Mouse (Mus musculus) kidney, embryonic 14.5 days (tissue): Measurements from ENCODE around the gene Ephb1. TPM values are rescaled to one million over a fixed set of nuclear protein-coding genes. Genes with fewer than 3 reads are reported as not detected.

Experiments used
- ATAC-seq: fragments of 200-750 bp; cut with Nextera tagmentation; 2 replicates; pipeline ENCODE4 v1.8.0; 2017; ENCODE audit warnings: moderate number of reproducible peaks, mild to moderate bottlenecking, moderate TSS enrichment, moderate library complexity; ENCODE audit not compliant: low FRiP score, low TSS enrichment
- H3K27ac ChIP-seq: fragments of 300-500 bp; sonication (generic); 2 replicates; pipeline ENCODE4 v1.5.1; 2014; ENCODE audit warnings: low read depth, mild to moderate bottlenecking, low read length, moderate library complexity, mixed read lengths
- H3K27me3 ChIP-seq: fragments of 300-500 bp; sonication (generic); 2 replicates; pipeline ENCODE4 v1.6.1; 2014; ENCODE audit warnings: mild to moderate bottlenecking, low read length; ENCODE audit not compliant: control insufficient read depth, insufficient read depth
- H3K36me3 ChIP-seq: fragments of 300-500 bp; sonication (generic); 2 replicates; pipeline ENCODE4 v1.6.1; 2014; ENCODE audit warnings: low read length, mixed read lengths; ENCODE audit not compliant: control insufficient read depth, insufficient read depth
- H3K4me1 ChIP-seq: fragments of 300-500 bp; sonication (generic); 2 replicates; pipeline ENCODE4 v1.6.1; 2014; ENCODE audit warnings: low read length, mixed read lengths; ENCODE audit not compliant: control insufficient read depth, insufficient read depth
- H3K4me2 ChIP-seq: fragments of 300-500 bp; sonication (generic); replicated peaks from 2 replicates; pipeline ENCODE4 v1.6.1; 2014; ENCODE audit warnings: low read depth, mild to moderate bottlenecking, low read length
- H3K4me3 ChIP-seq: fragments of 300-500 bp; sonication (generic); 2 replicates; pipeline ENCODE4 v1.5.1; 2014; ENCODE audit warnings: mild to moderate bottlenecking, low read length
- H3K9ac ChIP-seq: fragments of 300-500 bp; sonication (generic); 2 replicates; pipeline ENCODE4 v1.6.1; 2014; ENCODE audit warnings: low read depth, mild to moderate bottlenecking, low read length, moderate library complexity
- H3K9me3 ChIP-seq: fragments of 300-500 bp; sonication (generic); 2 replicates; pipeline ENCODE4 v1.6.1; 2016; ENCODE audit warnings: low read length; ENCODE audit not compliant: control insufficient read depth
- WGBS: fragments of 180-500 bp; shearing (Covaris S2); extraction: QIAGEN DNeasy Blood & Tissue Kit; methylation state at CpG from one replicate; pipeline ENCODE4 v1.1.7; 2014; 5-methylcytosine and 5-hydroxymethylcytosine counted together
- polyA plus RNA-seq: library from polyadenylated mRNA; unstranded; fragments of >200 nt; fragmentation: Nextera tagmentation; extraction: Ambion mirVana; gene quantifications from 2 replicates; pipeline ENCODE4 v1.2.1, GENCODE M21; 2014

Gene Ephb1
- polyA plus RNA-seq, 1 experiment from 2014 or later: 4.9 TPM

GRCm38 (mm10) chr9:102261511-102261910, 93.0 kb downstream of the Ephb1 start:
- no peaks in the 10 kb centered on the region for H3K27me3 ChIP-seq
- 18% methylated on average over 9 of the region's 9 CpGs for WGBS
- ATAC-seq: no peak
- no peak overlapping the region for H3K27ac ChIP-seq
- no peak overlapping the region for H3K4me3 ChIP-seq
- no peaks in the 10 kb centered on the region for H3K9me3 ChIP-seq
- no peak overlapping the region for H3K4me2 ChIP-seq
- H3K36me3 ChIP-seq: no peaks in the 10 kb centered on the region
- 0 out of 2 replicates have a peak, but pooled peaks cover 3% of the 10 kb centered on the region for H3K4me1 ChIP-seq
- no peak overlapping the region for H3K9ac ChIP-seq

- Histone ChIP-seq H3K27ac (no peak overlapping the region), H3K36me3 (no peaks in the 10 kb centered on the region), H3K4me1 (0 out of 2 replicates have a peak, but pooled peaks cover 3% of the 10 kb centered on the region), H3K27me3 (no peaks in the 10 kb centered on the region), H3K4me3 (no peak overlapping the region), H3K4me2 (no peak overlapping the region), H3K9me3 (no peaks in the 10 kb centered on the region), H3K9ac (no peak overlapping the region)
- WGBS: 89% methylated on average over 5 of the region's 5 CpGs
- ATAC-seq: no peak
Observed at GRCm38 (mm10) chr9:102256407-102256806, 98.1 kb downstream of the Ephb1 start.

- no peak overlapping the region for H3K9ac ChIP-seq
- H3K27me3 ChIP-seq: no peaks in the 10 kb centered on the region
- 88% methylated on average over 6 of the region's 6 CpGs for WGBS
- no peak for ATAC-seq
- H3K27ac ChIP-seq: no peak overlapping the region
- H3K4me2 ChIP-seq: no peak overlapping the region
- no peak overlapping the region for H3K4me3 ChIP-seq
- H3K9me3 ChIP-seq: no peaks in the 10 kb centered on the region
- H3K4me1 ChIP-seq: 0 out of 2 replicates have a peak, but pooled peaks cover 3% of the 10 kb centered on the region
- H3K36me3 ChIP-seq: no peaks in the 10 kb centered on the region
Observed at GRCm38 (mm10) chr9:102255803-102256202, 98.7 kb downstream of the Ephb1 start.

- H3K4me3 ChIP-seq: no peak overlapping the region
- WGBS: 15% methylated on average over 9 of the region's 9 CpGs
- peaks cover 9% of the 10 kb centered on the region for H3K4me1 ChIP-seq
- no peak overlapping the region for H3K9ac ChIP-seq
- H3K36me3 ChIP-seq: no peaks in the 10 kb centered on the region
- H3K27me3 ChIP-seq: no peaks in the 10 kb centered on the region
- no peak overlapping the region for H3K4me2 ChIP-seq
- no peaks in the 10 kb centered on the region for H3K9me3 ChIP-seq
- peak; percentile 91 for ATAC-seq
- H3K27ac ChIP-seq: peak overlapping the region; percentile 17; the same call in 1 of the 2 replicates
Observed at GRCm38 (mm10) chr9:102249124-102249816, 105.2 kb downstream of the Ephb1 start.

GRCm38 (mm10) chr9:102245551-102245950, 108.9 kb downstream of the Ephb1 start:
- 76% methylated on average over 7 of the region's 7 CpGs for WGBS
- Histone ChIP-seq H3K27me3 (no peaks in the 10 kb centered on the region), H3K9me3 (no peaks in the 10 kb centered on the region), H3K4me1 (peaks cover 21% of the 10 kb centered on the region), H3K4me2 (no peak overlapping the region), H3K9ac (no peak overlapping the region), H3K27ac (no peak overlapping the region), H3K36me3 (no peaks in the 10 kb centered on the region), H3K4me3 (no peak overlapping the region)
- no peak for ATAC-seq

GRCm38 (mm10) chr9:102243296-102243695, 111.2 kb downstream of the Ephb1 start:
- WGBS: 22% methylated on average over 7 of the region's 7 CpGs
- H3K36me3 ChIP-seq: no peaks in the 10 kb centered on the region
- H3K4me2 ChIP-seq: no peak overlapping the region
- ATAC-seq: peak; percentile 73; the same call in 1 of the 2 replicates
- H3K4me3 ChIP-seq: no peak overlapping the region
- peaks cover 12% of the 10 kb centered on the region; the same call in 1 of the 2 replicates for H3K4me1 ChIP-seq
- no peak overlapping the region for H3K9ac ChIP-seq
- H3K9me3 ChIP-seq: no peaks in the 10 kb centered on the region
- no peaks in the 10 kb centered on the region for H3K27me3 ChIP-seq
- H3K27ac ChIP-seq: no peak overlapping the region

GRCm38 (mm10) chr9:102241546-102241945, 112.9 kb downstream of the Ephb1 start:
- Histone ChIP-seq H3K9ac (no peak overlapping the region), H3K9me3 (no peaks in the 10 kb centered on the region), H3K27ac (no peak overlapping the region), H3K36me3 (no peaks in the 10 kb centered on the region), H3K4me1 (peaks cover 12% of the 10 kb centered on the region; the same call in 1 of the 2 replicates), H3K27me3 (no peaks in the 10 kb centered on the region), H3K4me3 (no peak overlapping the region), H3K4me2 (no peak overlapping the region)
- no peak for ATAC-seq
- 30% methylated on average over 2 of the region's 2 CpGs for WGBS

GRCm38 (mm10) chr9:102240215-102240614, 114.3 kb downstream of the Ephb1 start:
- Histone ChIP-seq H3K36me3 (no peaks in the 10 kb centered on the region), H3K27me3 (no peaks in the 10 kb centered on the region), H3K27ac (no peak overlapping the region), H3K4me2 (no peak overlapping the region), H3K4me1 (peaks cover 17% of the 10 kb centered on the region), H3K9me3 (no peaks in the 10 kb centered on the region), H3K9ac (no peak overlapping the region), H3K4me3 (no peak overlapping the region)
- 29% methylated on average over 4 of the region's 4 CpGs for WGBS
- no peak; the same call in 1 of the 2 replicates for ATAC-seq

GRCm38 (mm10) chr9:102235444-102235951, 119.0 kb downstream of the Ephb1 start:
- Histone ChIP-seq H3K9ac (no peak overlapping the region), H3K4me1 (peaks cover 5% of the 10 kb centered on the region; the same call in 1 of the 2 replicates), H3K36me3 (no peaks in the 10 kb centered on the region), H3K9me3 (no peaks in the 10 kb centered on the region), H3K27ac (no peak overlapping the region), H3K4me3 (no peak overlapping the region), H3K27me3 (no peaks in the 10 kb centered on the region), H3K4me2 (no peak overlapping the region)
- no peak for ATAC-seq
- WGBS: 56% methylated on average over 4 of the region's 4 CpGs
